Mouse (Mus musculus): ENCODE results near the gene Pak4. TPM values are rescaled to one million over a fixed set of nuclear protein-coding genes. Genes with fewer than 3 reads are reported as not detected.
A peak's percentile ranks its signal among the peaks of the same experiment; 100 is the strongest.

Pak4 gene
- polyA plus RNA-seq, 1 experiment from 2014 or later: 21.1 TPM

DNA sequence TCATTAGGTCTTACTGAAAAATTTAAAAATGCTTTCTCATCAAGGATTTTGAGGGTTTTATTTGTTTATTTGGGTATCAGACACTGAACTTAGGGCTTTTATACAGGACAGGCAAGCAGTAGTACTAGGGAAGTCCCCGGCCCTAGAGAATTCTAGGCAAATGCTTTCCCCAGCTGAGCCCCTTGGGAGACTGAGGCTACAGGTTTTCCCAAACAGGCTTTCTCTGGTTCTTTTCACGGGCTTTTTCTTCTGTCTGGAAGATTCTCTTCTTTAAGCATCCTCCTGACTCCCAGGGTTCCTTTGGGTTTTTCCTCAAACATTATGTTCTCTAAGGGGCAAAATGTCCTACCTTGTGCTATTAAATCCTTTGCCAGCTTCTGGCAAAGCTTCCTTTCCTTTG is 966 bp upstream of the Pak4 start:
- 67% methylated on average over 2 of the region's 2 CpGs for WGBS
- Histone ChIP-seq H3K9ac (ENCODE audit: low read length) (no peak overlapping the region), H3K4me1 (ENCODE audit: control insufficient read depth in 2 of 2, insufficient read depth in 2 of 2, low read length in 2 of 2) (peaks cover 16 to 33% of the 10 kb centered on the region in 2 experiments), H3K4me3 (ENCODE audit: control insufficient read depth in 1 of 2, insufficient read depth in 1 of 2, low read depth in 1 of 2, low read length in 2 of 2) (no peak overlapping the region), H3K27ac (replicated peaks in 1 of 2; ENCODE audit: control insufficient read depth in 1 of 2, insufficient read depth in 1 of 2, low read depth in 2 of 2, low read length in 2 of 2) (no peak overlapping the region), H3K36me3 (ENCODE audit: control insufficient read depth, insufficient read depth, low read length) (peaks cover 7% of the 10 kb centered on the region; the same call in 1 of the 2 replicates), H3K9me3 (ENCODE audit: control insufficient read depth, low read length) (no peaks in the 10 kb centered on the region), H3K27me3 (ENCODE audit: control insufficient read depth, insufficient read depth, low read length) (no peaks in the 10 kb centered on the region), H3K4me2 (ENCODE audit: low read length) (no peak overlapping the region)
- ATAC-seq (ENCODE audit: insufficient number of reproducible peaks, insufficient read depth, low FRiP score, low read depth): no peak

DNA sequence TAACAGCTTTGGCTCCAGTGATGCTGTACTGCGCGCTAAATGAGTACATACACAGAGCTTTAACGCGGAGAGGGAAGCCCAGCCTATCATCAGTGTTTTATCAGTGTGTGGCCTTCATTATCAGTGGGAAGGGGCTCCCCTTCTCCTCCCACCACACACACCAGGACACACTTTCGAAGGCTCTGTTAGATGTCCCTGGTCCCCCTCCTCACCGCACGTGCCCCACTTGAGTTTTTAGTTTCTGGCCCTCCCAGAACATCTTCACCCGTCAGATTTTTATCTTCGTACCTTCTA is 761 bp downstream of the Pak4 start:
- 4% methylated on average over 9 of the region's 9 CpGs for WGBS
- no peak for ATAC-seq (ENCODE audit: insufficient number of reproducible peaks, insufficient read depth, low FRiP score, low read depth)
- no peaks in the 10 kb centered on the region for H3K9me3 ChIP-seq (ENCODE audit: control insufficient read depth, low read length)
- H3K9ac ChIP-seq (ENCODE audit: low read length): peak overlapping the region; percentile 83
- H3K4me1 ChIP-seq (ENCODE audit: control insufficient read depth in 2 of 2, insufficient read depth in 2 of 2, low read length in 2 of 2): peaks cover 32 to 50% of the 10 kb centered on the region in 2 experiments
- H3K4me3 ChIP-seq (ENCODE audit: control insufficient read depth in 1 of 2, insufficient read depth in 1 of 2, low read depth in 1 of 2, low read length in 2 of 2): peak overlapping the region; percentile 63 to 79
- peak overlapping the region in 1 of 2 experiments; percentile 34; a peak in 1 of 4 replicates for H3K27ac ChIP-seq (replicated peaks in 1 of 2; ENCODE audit: control insufficient read depth in 1 of 2, insufficient read depth in 1 of 2, low read depth in 2 of 2, low read length in 2 of 2)
- no peaks in the 10 kb centered on the region for H3K27me3 ChIP-seq (ENCODE audit: control insufficient read depth, insufficient read depth, low read length)
- H3K4me2 ChIP-seq (ENCODE audit: low read length): peak overlapping the region; percentile 92
- peaks cover 7% of the 10 kb centered on the region; the same call in 1 of the 2 replicates for H3K36me3 ChIP-seq (ENCODE audit: control insufficient read depth, insufficient read depth, low read length)

DNA sequence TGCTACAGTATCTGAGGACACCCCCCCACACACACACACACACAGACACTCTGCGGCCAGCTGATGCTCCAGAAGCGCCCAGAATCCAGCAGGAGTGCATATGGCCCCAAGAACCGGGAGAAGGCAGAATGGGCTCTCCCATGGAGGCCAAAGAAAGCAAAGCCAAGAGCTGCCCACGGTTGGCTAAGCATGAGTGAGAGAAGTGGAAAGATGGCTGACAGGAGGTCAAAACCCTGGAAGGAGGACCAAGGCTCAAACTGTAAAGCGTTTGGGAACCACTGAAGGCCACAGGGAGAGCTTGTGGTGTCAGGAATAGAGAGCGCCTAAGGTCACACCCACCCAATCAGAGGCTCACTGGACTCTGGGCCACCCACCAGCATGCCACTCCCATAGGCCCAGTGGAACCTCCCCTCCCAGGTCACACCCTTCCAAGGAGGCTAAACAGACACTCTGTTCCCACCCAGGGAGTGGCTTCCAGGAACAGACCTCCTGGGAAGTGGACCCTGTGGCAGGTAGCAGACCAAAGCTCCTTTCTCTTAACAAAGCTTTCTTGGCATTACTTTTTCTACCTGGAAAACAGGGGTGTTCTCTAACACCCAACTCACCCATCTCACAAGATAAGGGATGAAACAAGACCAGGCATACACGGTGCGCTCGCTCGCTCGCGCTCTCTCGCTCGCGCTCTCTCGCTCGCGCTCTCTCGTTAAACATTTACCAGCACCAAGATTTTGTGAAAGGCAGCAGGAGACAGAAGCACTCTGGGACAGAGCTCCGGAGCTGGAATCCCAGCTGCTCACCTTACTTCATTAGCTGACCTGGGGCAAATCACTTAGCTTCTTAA is 1.3 kb downstream of the Pak4 start:
- Histone ChIP-seq H3K36me3 (ENCODE audit: control insufficient read depth, insufficient read depth, low read length) (peaks cover 7% of the 10 kb centered on the region; the same call in 1 of the 2 replicates), H3K4me2 (ENCODE audit: low read length) (peak overlapping the region; percentile 92), H3K4me3 (ENCODE audit: control insufficient read depth in 1 of 2, insufficient read depth in 1 of 2, low read depth in 1 of 2, low read length in 2 of 2) (peak overlapping the region; percentile 63 to 79), H3K27me3 (ENCODE audit: control insufficient read depth, insufficient read depth, low read length) (no peaks in the 10 kb centered on the region), H3K4me1 (ENCODE audit: control insufficient read depth in 2 of 2, insufficient read depth in 2 of 2, low read length in 2 of 2) (peaks cover 36 to 56% of the 10 kb centered on the region in 2 experiments), H3K27ac (replicated peaks in 1 of 2; ENCODE audit: control insufficient read depth in 1 of 2, insufficient read depth in 1 of 2, low read depth in 2 of 2, low read length in 2 of 2) (peak overlapping the region; percentile 13 to 34; a peak in 2 of 4 replicates), H3K9me3 (ENCODE audit: control insufficient read depth, low read length) (no peaks in the 10 kb centered on the region), H3K9ac (ENCODE audit: low read length) (peak overlapping the region; percentile 83)
- 41% methylated on average over 20 of the region's 20 CpGs for WGBS
- ATAC-seq (ENCODE audit: insufficient number of reproducible peaks, insufficient read depth, low FRiP score, low read depth): no peak

DNA sequence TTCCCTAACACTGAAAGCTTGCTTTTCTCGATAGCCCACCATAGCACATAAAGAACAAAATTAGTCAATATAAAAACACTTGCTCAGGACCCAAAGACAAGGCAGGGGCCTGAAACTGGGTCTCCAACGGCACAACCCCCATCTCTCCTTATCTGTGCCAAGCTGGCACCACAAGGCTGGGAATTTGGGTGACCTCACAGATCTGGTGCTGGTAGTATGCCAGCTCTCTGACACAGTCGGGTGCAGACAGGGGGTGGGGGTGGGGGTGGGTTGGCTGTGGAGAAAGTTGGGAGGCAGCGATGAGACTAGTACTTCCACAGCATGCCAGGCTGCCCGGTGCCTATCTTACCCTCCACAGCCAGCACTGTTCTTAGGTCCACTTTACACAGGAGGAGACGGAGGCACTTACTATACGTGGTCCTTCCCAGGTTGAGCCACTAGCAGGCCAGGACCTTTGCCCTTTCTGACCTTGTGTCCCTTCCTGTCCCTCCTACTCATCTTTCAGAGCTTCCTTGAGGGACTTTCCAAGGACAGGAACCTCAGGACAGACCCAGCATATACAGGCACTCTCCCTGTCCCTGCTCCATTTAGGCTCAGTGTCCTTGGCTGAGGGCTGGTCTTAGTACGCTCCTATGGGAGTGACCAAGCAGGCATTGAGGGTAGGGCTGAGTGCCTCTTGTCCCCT is 2.1 kb downstream of the Pak4 start:
- peak overlapping the region; percentile 48 for H3K9ac ChIP-seq (ENCODE audit: low read length)
- no peak for ATAC-seq (ENCODE audit: insufficient number of reproducible peaks, insufficient read depth, low FRiP score, low read depth)
- peak overlapping the region; percentile 92 for H3K4me2 ChIP-seq (ENCODE audit: low read length)
- H3K4me3 ChIP-seq (ENCODE audit: control insufficient read depth in 1 of 2, insufficient read depth in 1 of 2, low read depth in 1 of 2, low read length in 2 of 2): no peak overlapping the region
- 70% methylated on average over 8 of the region's 8 CpGs for WGBS
- H3K27ac ChIP-seq (replicated peaks in 1 of 2; ENCODE audit: control insufficient read depth in 1 of 2, insufficient read depth in 1 of 2, low read depth in 2 of 2, low read length in 2 of 2): no peak overlapping the region
- H3K27me3 ChIP-seq (ENCODE audit: control insufficient read depth, insufficient read depth, low read length): no peaks in the 10 kb centered on the region
- H3K9me3 ChIP-seq (ENCODE audit: control insufficient read depth, low read length): no peaks in the 10 kb centered on the region
- H3K4me1 ChIP-seq (ENCODE audit: control insufficient read depth in 2 of 2, insufficient read depth in 2 of 2, low read length in 2 of 2): peaks cover 38 to 57% of the 10 kb centered on the region in 2 experiments
- H3K36me3 ChIP-seq (ENCODE audit: control insufficient read depth, insufficient read depth, low read length): peaks cover 7% of the 10 kb centered on the region; the same call in 1 of the 2 replicates

DNA sequence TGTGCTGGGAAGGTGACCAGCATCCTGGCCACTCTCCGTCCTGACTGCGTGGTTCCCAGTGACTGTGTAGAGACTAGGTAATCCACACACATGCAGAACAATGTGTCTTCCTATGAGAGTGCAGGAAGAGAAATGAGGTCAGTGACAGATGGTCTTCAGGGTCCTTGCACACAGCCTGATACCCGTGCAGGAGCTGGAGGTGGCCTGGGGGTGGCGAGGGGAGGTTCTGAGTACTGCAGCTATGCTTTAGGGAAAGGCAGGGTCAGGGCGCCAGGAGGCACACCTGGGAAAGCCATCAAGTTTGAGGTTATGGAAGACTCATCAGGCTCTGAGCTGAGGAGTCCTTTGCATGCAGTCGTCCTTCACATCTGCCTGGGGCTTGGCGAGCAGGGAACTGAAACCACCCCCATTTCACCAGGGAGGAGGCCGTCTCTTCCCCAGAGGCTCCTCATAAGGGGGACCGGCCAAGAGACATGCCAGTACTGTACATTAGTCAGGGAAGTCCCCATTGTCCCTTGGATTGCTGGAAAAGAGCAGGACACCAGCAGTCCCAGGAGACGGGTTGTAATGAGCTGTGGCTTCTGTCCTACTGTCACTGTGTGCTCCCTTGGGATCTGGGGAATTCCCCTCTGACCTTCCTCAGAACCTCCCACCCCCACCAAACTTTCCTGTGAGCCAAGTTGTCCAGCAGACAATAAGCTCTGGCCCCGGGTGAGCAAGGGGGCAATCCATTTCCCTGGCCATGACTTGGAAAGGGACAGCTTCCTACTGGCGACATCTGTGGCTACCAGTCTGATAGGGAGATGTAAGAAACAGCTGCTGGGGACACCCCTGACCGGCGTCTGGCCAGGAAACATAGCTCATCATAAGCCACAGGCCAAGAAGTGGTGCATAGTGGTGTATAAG is 4.5 kb downstream of the Pak4 start:
- Histone ChIP-seq H3K9me3 (ENCODE audit: control insufficient read depth, low read length) (no peaks in the 10 kb centered on the region), H3K27ac (replicated peaks in 1 of 2; ENCODE audit: control insufficient read depth in 1 of 2, insufficient read depth in 1 of 2, low read depth in 2 of 2, low read length in 2 of 2) (peak overlapping the region in 1 of 2 experiments; percentile 28; a peak in 2 of 4 replicates), H3K9ac (ENCODE audit: low read length) (0 out of 2 replicates have a peak overlapping the region, but pooled peaks have one; percentile 21), H3K4me3 (ENCODE audit: control insufficient read depth in 1 of 2, insufficient read depth in 1 of 2, low read depth in 1 of 2, low read length in 2 of 2) (no peak overlapping the region), H3K27me3 (ENCODE audit: control insufficient read depth, insufficient read depth, low read length) (no peaks in the 10 kb centered on the region), H3K4me1 (ENCODE audit: control insufficient read depth in 2 of 2, insufficient read depth in 2 of 2, low read length in 2 of 2) (peaks cover 40 to 59% of the 10 kb centered on the region in 2 experiments), H3K36me3 (ENCODE audit: control insufficient read depth, insufficient read depth, low read length) (peaks cover 7% of the 10 kb centered on the region; the same call in 1 of the 2 replicates), H3K4me2 (ENCODE audit: low read length) (no peak overlapping the region)
- WGBS: 48% methylated on average over 14 of the region's 14 CpGs
- ATAC-seq (ENCODE audit: insufficient number of reproducible peaks, insufficient read depth, low FRiP score, low read depth): no peak

DNA sequence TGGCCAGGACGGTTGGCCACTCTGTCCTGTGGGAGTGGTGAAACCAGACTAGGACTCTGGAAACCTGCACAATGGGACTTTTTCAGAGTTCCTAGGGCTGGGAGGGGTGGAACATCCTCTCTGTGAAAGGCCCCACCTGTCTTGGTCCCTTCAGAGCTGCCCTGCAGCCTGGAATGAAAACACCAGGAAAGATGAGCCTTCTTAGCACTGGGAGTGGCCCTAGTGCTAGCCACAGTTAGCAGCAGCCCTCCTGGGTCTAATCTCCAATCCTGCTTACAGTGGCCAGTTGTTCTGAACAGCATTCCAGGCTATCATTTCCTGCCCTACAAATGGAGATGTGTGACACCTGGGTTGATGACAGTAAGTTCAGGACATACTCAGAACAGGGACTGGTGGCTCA is 6.1 kb downstream of the Pak4 start:
- Histone ChIP-seq H3K27me3 (ENCODE audit: control insufficient read depth, insufficient read depth, low read length) (no peaks in the 10 kb centered on the region), H3K4me3 (ENCODE audit: control insufficient read depth in 1 of 2, insufficient read depth in 1 of 2, low read depth in 1 of 2, low read length in 2 of 2) (no peak overlapping the region), H3K4me1 (ENCODE audit: control insufficient read depth in 2 of 2, insufficient read depth in 2 of 2, low read length in 2 of 2) (peaks cover 53 to 68% of the 10 kb centered on the region in 2 experiments), H3K36me3 (ENCODE audit: control insufficient read depth, insufficient read depth, low read length) (peaks cover 7% of the 10 kb centered on the region; the same call in 1 of the 2 replicates), H3K4me2 (ENCODE audit: low read length) (no peak overlapping the region), H3K9ac (ENCODE audit: low read length) (no peak overlapping the region; the same call in 1 of the 2 replicates), H3K27ac (replicated peaks in 1 of 2; ENCODE audit: control insufficient read depth in 1 of 2, insufficient read depth in 1 of 2, low read depth in 2 of 2, low read length in 2 of 2) (no peak overlapping the region), H3K9me3 (ENCODE audit: control insufficient read depth, low read length) (no peaks in the 10 kb centered on the region)
- WGBS: 46% methylated on average over 1 of the region's 1 CpGs
- ATAC-seq (ENCODE audit: insufficient number of reproducible peaks, insufficient read depth, low FRiP score, low read depth): no peak

DNA sequence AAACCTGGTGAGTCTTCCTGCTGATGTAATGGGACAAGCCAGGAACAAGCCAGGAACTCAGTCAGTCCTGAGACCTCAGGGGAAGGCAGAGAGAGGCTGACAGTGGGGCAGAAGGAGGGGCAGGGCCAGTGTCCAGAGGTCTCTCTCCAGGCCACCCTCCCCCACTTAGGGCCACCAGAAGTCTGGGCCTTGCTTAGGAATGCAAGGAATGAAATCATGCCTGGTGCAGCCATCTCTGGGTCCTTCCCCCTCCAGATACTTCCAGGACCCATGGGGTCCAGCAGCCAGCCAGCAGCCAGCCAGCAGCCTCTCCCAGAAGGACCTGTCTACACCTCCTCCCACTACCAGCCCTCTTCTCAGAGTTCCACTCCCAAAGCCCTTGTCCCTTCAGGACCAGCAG is 10.3 kb downstream of the Pak4 start:
- H3K4me1 ChIP-seq (ENCODE audit: control insufficient read depth in 2 of 2, insufficient read depth in 2 of 2, low read length in 2 of 2): peaks cover 50 to 64% of the 10 kb centered on the region in 2 experiments
- no peaks in the 10 kb centered on the region for H3K9me3 ChIP-seq (ENCODE audit: control insufficient read depth, low read length)
- H3K4me2 ChIP-seq (ENCODE audit: low read length): 0 out of 2 replicates have a peak overlapping the region, but pooled peaks have one; percentile 6
- peak overlapping the region; percentile 79 to 82 for H3K27ac ChIP-seq (replicated peaks in 1 of 2; ENCODE audit: control insufficient read depth in 1 of 2, insufficient read depth in 1 of 2, low read depth in 2 of 2, low read length in 2 of 2)
- no peak overlapping the region for H3K4me3 ChIP-seq (ENCODE audit: control insufficient read depth in 1 of 2, insufficient read depth in 1 of 2, low read depth in 1 of 2, low read length in 2 of 2)
- ATAC-seq (ENCODE audit: insufficient number of reproducible peaks, insufficient read depth, low FRiP score, low read depth): peak; percentile 54
- H3K9ac ChIP-seq (ENCODE audit: low read length): peak overlapping the region; percentile 14; the same call in 1 of the 2 replicates
- H3K36me3 ChIP-seq (ENCODE audit: control insufficient read depth, insufficient read depth, low read length): no peaks in the 10 kb centered on the region
- H3K27me3 ChIP-seq (ENCODE audit: control insufficient read depth, insufficient read depth, low read length): no peaks in the 10 kb centered on the region

All from heart, embryonic 14.5 days (tissue).